Mouse (Mus musculus) ovary, adult 18-20 months (tissue): ENCODE measurements around the gene Fam129a.

ENCODE experiments used
- DNase-seq: peaks from one replicate; pipeline ENCODE4 v3.0.0; 2022; ENCODE audit warnings: low spot score, mixed read lengths

Fam129a gene

DNA sequence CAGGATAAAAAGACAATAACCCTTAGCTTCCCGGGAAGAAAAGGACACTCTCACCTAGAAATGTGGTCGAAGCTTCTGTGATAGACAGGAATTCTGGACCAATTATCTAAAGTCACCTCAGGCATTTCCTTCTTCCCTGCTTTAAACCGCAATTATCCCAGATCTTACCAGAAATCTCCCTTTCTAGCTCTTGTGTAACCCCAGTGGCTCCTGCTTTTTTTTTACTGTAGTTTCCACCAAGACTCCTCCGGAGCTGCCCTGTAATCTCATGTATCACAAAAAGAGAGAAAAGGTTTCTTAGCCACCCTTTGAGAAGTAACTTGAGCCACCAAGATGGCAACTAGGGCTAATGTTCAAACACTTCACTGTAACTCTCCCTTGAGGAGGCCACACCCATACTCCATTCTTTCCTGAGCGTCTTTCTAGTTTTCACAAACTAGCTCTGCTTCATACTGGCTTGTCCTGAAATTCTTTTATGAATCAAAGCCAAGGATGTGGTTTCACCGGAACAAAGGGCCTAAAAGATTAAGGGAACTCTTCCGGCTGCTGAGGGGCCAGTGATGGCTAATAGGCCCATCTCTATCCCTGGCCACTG lies 93.9 kb downstream of the Fam129a start:
- no peak for DNase-seq

DNA sequence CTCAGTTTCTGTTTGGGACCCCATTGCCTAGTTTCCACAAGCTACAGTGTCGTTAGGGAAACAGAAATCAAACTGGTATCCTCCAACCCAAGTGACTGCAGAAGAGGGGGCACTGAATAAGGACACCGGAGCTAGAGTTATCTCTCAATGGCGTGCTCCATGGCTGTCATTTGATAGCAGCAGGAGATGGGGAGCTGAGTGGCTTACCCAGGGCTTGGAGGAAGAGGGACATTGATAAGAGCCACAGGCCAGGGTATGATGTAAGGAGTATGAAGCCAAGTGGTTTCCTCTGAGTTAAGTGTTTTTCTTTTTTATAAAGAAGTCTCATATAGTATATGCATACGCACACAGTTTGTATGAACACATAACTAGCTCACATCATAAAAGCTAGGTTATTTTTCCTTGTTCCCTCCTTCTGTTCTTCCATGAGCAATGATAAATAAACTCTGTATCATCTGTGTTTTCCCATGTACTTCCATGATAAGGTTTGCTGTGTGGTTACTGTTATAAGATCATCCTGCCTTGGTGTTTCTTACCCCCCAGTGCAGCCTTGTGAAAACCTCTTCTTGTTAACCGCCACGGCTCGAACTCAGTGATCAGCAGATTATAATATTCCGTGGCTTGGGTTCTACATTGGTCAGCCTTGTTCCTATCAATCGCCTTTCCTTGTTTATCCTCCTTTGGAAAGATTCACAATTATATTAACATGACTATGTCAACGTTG lies 96.5 kb downstream of the Fam129a start:
- no peak for DNase-seq

DNA sequence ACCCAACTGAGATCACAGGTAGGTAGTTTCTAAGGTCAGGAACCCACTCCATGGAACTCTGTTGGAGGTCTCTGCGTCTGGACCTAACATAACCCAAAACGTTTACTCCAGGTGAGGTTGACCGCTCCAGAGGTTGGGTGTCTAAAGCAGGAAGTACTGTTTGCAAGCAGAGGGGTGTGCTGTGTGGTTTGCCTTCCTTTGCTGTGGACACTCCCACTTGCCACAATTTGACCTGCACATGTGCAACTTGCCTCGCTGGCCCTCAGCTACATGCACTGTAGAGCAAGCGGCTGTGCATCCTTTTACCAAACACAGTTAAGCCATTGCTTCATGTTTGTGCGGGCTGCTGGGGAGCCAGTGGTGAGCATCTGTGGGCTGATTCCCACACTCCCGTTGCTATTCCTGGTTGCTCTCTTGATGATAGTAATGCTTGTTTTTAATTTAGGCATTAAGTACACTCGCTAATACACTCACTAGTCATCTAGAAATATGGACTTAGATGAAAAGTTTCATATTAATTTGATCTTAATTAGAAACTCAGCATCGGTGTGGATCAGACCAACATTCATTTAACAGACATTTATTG lies 99.1 kb downstream of the Fam129a start:
- no peak for DNase-seq

DNA sequence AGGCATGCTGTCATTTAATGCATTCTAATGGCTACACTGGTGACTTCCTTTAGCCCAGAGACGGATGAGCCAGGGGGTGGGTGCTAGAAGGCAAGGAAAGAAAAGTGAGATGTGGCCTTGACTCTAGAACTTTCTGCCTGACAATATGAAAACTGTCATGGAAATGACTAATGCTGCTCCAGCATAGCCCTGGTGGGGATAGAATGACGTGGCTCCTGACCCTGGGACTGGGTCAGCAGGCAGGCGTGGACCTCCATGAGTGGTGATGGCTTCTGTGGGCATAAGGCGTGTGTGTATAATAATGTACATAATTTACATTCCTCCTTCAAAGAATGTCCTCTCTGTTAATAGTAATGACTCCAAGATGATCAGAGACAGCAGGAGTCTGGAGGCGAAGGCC lies 104.7 kb downstream of the Fam129a start:
- DNase-seq = no peak

DNA sequence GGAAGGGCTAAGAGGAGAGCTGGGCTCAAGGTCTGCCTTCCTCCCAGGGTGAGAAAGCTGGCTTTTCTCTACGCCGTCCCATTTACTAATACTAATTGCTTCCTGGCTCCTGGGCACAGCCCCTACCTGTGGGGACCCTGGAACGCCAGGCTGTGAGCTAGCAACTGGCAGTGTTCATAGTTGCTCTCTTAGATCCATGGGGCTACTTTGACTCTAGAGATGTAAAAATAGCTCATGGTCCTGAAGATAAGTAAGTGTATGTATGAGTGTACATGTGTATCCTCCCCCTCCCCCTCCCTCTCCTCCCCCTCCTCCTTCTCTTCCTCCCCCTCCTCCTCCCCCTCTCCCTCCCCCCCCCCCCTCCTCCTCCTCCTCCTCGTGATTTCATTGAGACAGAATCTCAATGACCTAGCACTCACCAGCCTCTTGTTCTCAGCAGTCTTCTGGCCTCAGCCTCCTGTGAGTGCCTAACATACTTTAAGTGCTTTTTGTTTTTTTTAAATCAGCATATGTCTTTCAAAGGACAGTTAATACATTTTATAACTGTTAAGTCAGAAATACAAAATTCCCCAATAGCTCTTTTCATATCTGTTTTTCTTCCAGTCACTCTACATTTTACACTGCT lies 106.3 kb downstream of the Fam129a start:
- DNase-seq = no peak

DNA sequence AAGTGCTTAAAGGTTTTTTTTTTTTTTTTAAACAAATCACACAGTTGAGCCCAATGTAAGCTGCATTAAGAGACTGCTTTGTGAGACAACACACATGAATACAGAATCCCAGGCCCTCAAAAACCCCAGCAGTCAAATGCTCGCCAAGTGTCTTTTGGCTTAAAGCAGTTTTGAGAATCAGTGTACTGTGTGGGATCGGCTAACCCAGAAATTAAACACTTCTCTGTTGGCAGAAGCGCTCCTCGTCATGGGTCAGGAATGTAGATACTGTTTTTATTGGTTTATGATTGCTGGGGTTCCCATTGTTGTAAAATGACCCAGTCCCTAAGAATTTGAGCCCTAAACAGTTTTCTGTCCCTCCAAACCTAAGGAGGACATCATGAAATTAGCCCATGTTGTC lies 107.0 kb downstream of the Fam129a start:
- DNase-seq = no peak

DNA sequence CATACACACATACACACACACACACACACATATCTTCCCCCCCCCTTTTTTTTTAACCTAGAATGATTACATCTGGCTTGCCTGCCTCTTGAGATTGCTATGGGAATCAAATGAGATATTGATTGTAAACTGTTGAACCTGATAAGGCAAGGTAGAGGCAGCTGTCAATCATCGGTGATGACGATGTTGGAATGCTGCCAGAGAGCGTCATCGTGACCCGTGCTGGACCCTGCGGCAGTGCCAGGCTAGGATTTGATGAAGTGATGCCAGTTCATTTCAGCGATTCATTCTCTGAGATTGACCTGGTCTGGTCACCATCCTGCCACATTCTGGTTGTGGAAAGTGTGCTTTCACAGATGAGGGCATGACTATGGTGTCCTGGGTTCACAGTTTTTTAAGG lies 108.2 kb downstream of the Fam129a start:
- DNase-seq = no peak

DNA sequence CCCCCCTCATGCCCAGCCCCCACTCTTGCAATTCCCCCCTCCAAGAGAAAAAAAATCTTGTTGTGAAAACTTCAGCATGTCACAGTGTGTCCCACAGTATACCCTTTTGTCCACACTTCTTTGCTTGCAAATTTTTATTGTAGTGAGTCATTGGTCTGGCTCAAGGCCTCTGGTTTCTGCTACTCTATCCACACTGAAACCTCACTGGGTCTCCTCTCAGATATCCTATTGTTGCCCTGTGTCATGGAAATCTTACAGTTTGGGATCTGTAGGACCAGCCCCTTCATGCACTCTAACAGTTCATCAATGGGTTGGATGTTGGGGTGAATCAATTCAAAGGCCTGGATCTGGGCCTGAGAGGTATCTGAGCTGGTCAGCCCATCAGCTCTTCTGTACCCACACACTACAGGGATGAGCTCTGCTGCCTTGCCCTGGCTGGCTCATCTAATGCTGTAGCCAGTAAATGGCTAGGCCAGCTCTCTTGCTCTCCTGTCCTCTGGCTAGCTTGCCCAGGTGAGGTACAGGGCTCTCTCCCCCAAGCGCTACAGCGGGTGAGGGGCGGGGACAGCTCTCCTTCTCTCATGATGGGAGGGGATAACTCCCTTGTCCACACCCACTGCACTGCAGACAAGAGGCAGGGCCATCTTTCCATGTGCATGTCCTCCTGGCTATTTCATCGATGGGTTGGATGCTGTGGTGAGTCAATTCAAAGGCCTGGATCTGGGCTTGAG lies 109.1 kb downstream of the Fam129a start:
- no peak for DNase-seq

DNA sequence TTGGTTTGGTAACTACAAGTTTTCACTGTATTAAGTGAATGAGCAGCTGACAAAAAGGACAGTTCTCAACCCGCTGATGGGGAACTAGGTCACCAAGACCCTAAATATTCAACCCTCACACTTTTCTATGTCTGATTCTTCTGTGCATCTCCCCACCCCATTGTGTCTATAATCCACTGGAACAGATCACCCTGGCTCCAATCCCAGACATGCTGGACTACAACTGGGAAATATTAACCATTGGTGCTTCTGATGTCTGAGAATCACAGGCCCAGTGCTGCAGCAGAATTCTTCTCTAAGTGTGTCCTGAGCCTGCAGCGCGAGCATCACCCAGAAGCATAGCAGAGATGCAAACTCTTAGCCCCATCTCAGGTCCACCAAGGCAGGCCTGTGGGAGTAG lies 110.0 kb downstream of the Fam129a start:
- no peak for DNase-seq

DNA sequence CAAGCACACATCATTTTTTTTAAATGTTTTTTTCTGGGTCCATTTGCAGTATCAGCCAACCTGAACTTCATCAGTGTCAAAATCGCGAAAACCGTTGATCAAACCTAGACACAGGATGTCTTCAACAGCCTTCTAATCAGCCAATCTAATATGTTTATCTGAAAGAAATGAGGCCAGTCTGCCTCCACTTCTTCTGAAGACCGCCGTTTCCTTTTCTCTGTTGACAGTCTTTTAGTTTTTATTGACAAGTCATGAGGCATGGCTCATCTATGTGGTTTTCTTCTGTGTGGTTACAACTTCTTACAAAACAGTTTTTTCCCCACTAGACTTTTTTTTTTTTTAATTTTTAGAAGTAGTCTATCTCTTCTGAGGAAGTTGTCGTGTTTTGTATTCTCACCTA lies 111.9 kb downstream of the Fam129a start:
- no peak for DNase-seq

DNA sequence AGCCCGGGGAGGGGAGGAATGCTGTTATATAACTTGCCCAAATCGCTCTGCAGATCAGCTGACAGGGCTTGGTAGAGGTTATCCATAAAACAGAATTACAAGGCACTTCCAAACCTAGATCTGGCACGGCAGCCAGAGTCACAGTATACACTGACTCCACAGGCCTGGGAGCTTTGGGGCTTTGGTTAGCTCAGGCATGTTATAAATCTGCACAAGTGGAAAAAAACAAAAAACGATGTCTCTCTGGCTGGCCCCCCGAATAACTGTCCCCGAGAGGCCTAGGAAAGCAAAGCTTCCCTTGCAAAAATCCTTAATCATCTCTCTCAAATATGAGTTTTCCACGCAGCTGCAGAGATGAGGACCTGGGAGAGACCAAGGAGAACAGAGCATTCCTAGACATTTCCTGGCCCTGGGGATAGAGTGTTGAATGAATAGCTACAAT lies 113.5 kb downstream of the Fam129a start:
- DNase-seq = no peak

DNA sequence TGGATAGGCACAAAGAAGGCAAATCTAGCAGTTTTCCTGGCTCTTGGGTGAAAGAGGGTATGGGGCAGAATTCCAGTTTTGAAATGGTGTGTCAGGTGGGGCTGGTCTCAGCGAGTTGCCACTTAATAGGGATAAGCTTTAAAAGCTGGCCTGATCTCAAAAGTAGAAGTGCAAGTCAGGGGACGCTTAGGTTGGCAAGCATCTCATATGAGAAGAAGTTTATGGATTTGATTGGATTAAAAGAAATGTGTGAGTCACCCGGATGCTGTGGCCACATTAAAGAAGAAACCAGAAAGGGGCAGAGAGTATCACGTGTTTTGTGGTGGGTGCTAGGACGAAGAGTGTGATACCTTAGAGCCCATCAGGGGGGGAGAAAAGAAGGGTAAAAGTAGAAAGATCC lies 114.0 kb downstream of the Fam129a start:
- no peak for DNase-seq

DNA sequence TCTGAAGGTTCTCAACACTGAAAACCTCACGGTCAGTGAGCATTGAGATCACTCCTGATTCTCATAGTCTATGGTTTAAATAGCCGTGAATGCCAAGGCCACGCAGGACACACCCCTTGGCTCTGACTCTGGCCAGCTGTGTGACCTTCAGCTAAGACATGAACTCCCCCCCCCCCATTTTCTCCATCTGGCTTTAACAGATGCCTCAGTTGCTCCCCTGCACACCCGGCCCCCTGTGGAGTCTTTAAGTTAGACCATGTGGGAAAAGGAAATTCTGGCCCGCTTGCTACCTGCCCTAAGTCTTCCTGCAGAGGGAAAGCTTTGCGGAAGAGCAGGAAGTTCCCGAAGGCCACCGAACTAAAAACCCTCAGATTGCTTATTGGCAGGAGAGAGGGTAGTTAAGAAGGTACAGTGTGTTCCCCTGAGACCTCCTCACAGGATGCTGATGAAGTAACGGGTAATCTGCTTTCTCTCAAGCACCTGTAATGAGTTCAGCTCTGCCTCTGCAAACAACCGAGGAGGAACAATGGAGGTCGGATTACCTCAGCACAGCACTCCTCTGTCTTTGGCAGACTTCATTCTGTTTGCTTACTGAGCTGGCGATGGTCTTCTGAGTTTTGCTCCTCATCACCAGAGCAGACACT lies 114.8 kb downstream of the Fam129a start:
- DNase-seq = peak; percentile 69

DNA sequence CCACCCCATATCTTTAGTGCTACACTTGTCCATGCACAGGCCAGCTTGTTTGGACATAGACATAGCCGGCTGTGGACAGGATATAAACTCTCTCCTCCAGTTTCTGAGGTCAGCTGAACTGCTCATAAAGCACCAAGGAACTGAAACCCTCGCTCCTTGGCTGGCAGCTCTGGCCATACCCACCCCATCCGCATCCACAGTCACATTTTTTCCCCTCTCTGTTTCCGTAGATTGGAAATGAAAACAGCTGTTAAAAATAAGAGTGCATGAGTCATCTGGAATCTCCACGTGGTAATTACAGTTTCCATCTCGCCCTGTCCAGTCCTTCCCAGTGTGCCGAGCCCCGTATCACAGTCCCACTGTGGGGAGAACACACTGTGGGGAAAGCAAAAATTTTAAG lies 115.7 kb downstream of the Fam129a start:
- no peak for DNase-seq

DNA sequence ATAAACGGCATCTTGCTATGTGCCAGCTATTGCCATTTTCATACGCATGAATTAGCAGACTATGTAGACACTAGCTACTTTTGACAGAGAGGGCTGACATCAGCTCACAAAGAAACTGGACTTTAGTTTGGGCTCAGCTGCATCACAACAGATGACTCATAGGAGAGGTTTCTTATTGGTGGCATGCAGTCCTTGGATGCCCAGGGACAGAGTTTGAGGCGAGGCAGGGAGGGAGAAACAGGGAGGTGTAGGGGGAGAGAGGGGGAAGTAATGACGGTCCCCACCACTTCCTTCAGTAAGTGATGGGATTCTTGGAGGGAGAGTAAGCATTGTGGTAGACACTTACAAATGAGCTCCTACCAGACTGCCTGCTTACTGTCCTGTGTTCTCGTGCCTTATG lies 118.0 kb downstream of the Fam129a start:
- DNase-seq = no peak

DNA sequence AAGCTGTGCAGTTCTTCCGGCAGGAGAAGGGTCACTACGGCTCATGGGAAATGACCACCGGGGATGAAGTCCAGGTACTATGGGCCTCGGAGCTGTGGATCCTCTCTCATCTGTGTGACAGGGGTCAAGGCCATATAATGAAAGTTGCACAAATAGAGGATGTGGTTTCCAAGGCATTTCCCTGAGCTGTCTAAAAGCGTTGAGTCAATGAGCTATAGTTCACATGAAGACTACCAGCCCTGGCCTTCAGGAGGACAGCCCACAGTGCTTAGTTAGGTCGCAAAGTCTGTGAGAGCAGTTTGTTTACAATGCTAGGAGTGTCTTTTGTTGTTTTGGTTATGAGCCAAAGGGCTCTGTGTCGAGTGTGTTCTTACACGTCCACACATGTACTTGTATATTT lies 118.6 kb downstream of the Fam129a start:
- no peak for DNase-seq

DNA sequence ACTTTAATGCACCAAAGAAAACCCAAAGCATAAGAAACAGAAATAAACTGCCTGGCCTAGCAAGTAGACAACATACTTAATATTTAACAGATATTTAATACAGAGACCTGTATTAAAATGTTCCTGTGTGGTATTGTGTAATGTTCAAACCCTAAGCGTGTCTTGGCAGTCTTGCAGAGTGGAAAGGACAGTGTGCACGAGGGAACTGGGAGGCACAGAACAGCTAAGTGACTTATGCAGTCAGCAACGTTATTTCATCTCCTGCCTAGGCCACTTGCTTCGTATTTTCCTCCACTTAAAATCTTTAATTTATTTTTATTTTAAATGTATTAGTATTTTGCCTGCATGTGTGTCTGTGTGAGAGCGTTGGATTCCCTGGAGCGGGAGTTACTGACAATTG lies 119.1 kb downstream of the Fam129a start:
- DNase-seq = no peak

DNA sequence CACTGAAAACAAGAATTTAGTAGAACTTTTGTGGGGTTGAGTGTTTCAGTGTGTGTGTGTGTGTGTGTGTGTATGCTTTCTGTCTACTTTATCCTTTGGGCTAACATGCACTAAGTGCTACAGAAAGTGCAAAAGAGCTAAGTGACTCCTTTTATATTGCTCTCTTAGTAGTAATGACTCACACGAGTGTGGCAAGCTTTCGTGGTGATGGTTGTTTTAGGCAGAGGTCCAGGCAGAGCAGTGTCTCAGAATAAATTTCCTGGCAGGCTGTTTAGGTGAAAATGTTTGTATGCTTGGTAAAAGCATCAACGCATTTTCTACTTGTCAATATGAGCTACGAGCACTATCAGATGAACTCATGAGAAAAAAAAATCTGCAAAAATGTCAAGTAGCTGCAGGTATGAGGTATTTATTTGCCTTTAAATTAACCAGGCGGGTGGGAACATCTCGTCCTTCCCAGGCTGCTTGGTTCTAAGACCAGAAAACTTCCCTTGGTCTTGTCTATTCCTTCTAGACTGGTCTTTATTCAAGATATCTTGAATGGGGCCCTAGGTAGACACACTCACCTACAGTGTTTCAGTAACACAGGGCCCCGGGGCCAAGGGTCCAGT lies 119.7 kb downstream of the Fam129a start:
- DNase-seq = no peak

DNA sequence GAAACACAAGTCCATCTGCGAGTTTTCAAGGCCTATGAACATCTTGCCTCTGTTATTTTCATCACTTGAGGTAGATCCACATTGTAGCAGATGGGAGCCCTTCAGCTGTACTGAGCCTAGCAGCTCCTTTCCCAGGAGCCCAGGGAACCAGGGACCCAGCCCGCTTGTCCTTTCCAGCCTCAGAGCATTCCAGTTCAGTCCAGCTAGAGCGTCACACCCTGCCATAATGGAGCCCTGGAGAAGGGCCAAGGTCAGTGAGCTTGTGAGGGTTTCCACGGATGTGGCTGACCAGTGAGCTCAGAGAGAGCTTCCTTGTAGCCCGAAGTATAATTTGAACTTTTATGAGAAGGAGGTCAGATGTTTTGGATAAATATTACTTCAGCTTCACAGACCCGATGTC lies 121.9 kb downstream of the Fam129a start:
- peak; percentile 64 for DNase-seq

DNA sequence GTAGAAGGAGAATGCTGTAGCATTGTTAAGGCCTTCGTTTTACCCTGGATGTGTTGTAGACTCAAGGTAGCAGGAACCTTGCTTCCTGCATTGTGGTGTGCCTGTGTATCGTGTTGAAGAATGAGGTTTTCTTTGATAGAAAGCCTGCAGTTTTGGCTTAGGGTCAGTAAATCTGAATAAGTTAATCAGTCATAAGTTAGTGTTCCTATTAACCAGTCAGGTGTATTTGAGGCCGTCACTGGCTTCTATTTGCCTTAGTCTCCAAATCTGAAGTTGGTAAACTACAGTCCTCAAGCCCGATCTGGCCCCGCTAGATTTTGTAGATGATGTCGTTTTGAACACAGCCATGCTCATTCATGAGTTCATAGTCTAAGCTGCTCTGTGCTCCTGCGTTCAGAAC lies 125.8 kb downstream of the Fam129a start:
- DNase-seq = no peak

DNA sequence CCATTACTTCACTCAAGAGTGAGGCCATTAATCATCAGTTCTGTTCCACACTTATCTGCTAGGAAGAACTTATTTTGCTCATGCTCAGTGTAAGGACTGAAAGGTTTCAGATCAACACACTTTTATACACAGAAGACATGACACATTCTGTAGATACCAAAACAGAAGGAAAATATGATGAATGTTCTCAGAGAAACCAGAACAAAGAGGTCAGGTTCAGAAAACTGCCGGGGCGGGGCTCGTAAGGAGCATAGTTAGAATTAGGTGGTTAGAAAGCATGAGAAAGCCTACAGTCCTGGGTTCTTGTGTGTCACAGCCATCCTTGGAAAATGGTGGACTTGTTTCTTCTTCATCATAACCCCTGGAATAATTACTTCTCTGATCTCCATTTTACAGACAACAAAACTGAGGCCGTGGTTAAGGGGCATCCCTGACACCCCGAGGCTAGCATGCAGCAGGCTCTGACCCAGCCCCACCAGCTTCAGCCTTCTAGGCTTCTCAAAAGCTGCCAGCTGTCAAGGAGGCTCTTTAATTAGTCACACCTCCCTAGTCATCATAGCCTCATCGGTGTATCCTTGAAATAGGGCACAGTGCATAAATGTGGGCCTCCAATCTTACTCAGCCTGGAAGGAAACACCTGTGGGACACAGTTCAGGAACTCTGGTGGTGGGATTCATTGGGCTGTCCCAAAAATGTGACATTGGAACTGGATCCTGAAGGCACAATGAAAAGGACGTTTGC lies 127.1 kb downstream of the Fam129a start:
- no peak for DNase-seq
